Mouse (Mus musculus) hindbrain, embryonic 13.5 days (tissue): ENCODE data around the gene Hexim1. TPM values are rescaled to one million over a fixed set of nuclear protein-coding genes. Genes with fewer than 3 reads are reported as not detected.

Experiments used
- ATAC-seq: fragments of 200-750 bp; cut with Nextera tagmentation; 2 replicates; pipeline ENCODE4 v1.8.0; 2017; ENCODE audit warnings: moderate TSS enrichment; ENCODE audit not compliant: low FRiP score
- H3K27ac ChIP-seq: fragments of 300-500 bp; sonication (generic); 2 replicates; pipeline ENCODE4 v1.5.1; 2015; ENCODE audit warnings: inconsistent platforms, mild to moderate bottlenecking, moderate library complexity
- H3K27me3 ChIP-seq: fragments of 300-500 bp; sonication (generic); 2 replicates; pipeline ENCODE4 v1.6.1; 2015; ENCODE audit warnings: mild to moderate bottlenecking, inconsistent platforms
- H3K36me3 ChIP-seq: fragments of 300-500 bp; sonication (generic); 2 replicates; pipeline ENCODE4 v1.6.1; 2015; ENCODE audit warnings: mild to moderate bottlenecking, inconsistent platforms
- H3K4me1 ChIP-seq: fragments of 300-500 bp; sonication (generic); replicated peaks from 2 replicates; pipeline ENCODE4 v1.6.1; 2015; ENCODE audit warnings: inconsistent platforms
- H3K4me2 ChIP-seq: fragments of 300-500 bp; sonication (generic); 2 replicates; pipeline ENCODE4 v1.6.1; 2015; ENCODE audit warnings: inconsistent platforms, mild to moderate bottlenecking, moderate library complexity
- H3K4me3 ChIP-seq: fragments of 300-500 bp; sonication (generic); 2 replicates; pipeline ENCODE4 v1.5.1; 2015; ENCODE audit warnings: mild to moderate bottlenecking, inconsistent platforms
- H3K9ac ChIP-seq: fragments of 300-500 bp; sonication (generic); 2 replicates; pipeline ENCODE4 v1.6.1; 2015; ENCODE audit warnings: mild to moderate bottlenecking, inconsistent platforms
- H3K9me3 ChIP-seq: fragments of 300-500 bp; sonication (generic); 2 replicates; pipeline ENCODE4 v1.6.1; 2016; ENCODE audit warnings: inconsistent platforms
- WGBS: fragments of 180-500 bp; shearing (Covaris S2); methylation state at CpG from one replicate; pipeline ENCODE4 v1.1.7; 2015; 5-methylcytosine and 5-hydroxymethylcytosine counted together
- polyA plus RNA-seq: library from polyadenylated mRNA; unstranded; fragments of >200 nt; fragmentation: Nextera tagmentation; extraction: Ambion mirVana; gene quantifications from 2 replicates; pipeline ENCODE4 v1.2.1, GENCODE M21; 2015

The Hexim1 gene
- polyA plus RNA-seq, 1 experiment from 2014 or later, result 3.6 TPM

DNA sequence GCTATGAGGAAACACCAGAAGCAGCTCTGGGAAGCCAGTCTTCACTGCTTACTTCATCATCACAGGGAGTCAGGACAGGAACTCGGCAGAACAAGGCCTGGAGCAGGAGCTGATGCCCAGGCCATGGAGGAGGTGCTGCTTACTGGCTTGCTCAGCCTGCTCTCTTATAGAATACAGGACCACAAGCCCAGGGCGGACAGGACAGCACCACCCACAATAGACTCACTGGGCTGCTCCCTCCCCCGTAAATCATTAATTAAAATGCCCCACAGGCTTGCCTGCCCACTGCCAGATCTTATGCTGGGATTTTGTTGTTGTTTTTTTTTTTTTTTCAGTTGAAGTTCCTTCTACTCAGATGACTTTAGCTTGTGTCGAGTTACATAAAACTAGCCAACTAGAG is 31.7 kb downstream of the Hexim1 start:
- no peaks in the 10 kb centered on the region for H3K9me3 ChIP-seq
- no peaks in the 10 kb centered on the region for H3K36me3 ChIP-seq
- H3K27me3 ChIP-seq, result no peaks in the 10 kb centered on the region
- no peak overlapping the region for H3K4me2 ChIP-seq
- H3K27ac ChIP-seq, result no peak overlapping the region
- H3K4me3 ChIP-seq, result no peak overlapping the region
- WGBS, result 67% methylated on average over 4 of the region's 4 CpGs
- no peak overlapping the region for H3K9ac ChIP-seq
- no peak for ATAC-seq
- peaks cover 14% of the 10 kb centered on the region for H3K4me1 ChIP-seq

- Histone ChIP-seq H3K4me1 (peaks cover under 1% of the 10 kb centered on the region), H3K27ac (no peak overlapping the region), H3K4me2 (no peak overlapping the region), H3K27me3 (no peaks in the 10 kb centered on the region), H3K36me3 (no peaks in the 10 kb centered on the region), H3K9me3 (no peaks in the 10 kb centered on the region), H3K4me3 (no peak overlapping the region), H3K9ac (no peak overlapping the region)
- WGBS, result 94% methylated on average over 4 of the region's 4 CpGs
- ATAC-seq, result no peak
Measured at GRCm38 (mm10) chr11:103149771-103150170, 33.7 kb downstream of the Hexim1 start.

- no peak overlapping the region for H3K9ac ChIP-seq
- 1% methylated on average over 25 of the region's 25 CpGs for WGBS
- no peaks in the 10 kb centered on the region for H3K27me3 ChIP-seq
- H3K4me1 ChIP-seq, result peaks cover 9% of the 10 kb centered on the region
- H3K9me3 ChIP-seq, result no peaks in the 10 kb centered on the region
- H3K36me3 ChIP-seq, result no peaks in the 10 kb centered on the region
- ATAC-seq, result peak; percentile 94
- peak overlapping the region; percentile 20 for H3K4me3 ChIP-seq
- peak overlapping the region; percentile 18; the same call in 1 of the 2 replicates for H3K27ac ChIP-seq
- peak overlapping the region; percentile 44 for H3K4me2 ChIP-seq
Measured at GRCm38 (mm10) chr11:103158621-103159478, 42.8 kb downstream of the Hexim1 start.

DNA sequence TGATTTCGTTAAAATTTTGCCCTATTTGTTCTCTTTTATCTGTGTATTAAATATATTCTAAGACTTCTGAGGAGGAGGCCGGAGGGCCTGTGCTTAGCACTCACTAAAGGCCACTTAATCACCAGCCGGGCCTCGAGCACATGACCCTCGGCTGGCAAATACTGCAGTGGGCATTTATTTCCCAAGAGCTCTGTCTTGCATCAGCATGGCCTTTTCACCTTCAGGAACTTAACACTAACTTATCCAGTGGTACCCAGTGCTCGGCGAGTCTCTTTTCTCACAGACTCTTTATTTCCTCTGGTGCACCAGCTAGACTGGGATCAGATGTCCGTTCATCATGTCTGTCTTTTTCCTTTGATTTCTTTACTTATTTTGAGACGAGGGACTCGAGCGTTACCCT is 44.7 kb downstream of the Hexim1 start:
- Histone ChIP-seq H3K27me3 (peaks cover under 1% of the 10 kb centered on the region; the same call in 1 of the 2 replicates), H3K36me3 (no peaks in the 10 kb centered on the region), H3K9me3 (no peaks in the 10 kb centered on the region), H3K27ac (no peak overlapping the region), H3K4me2 (no peak overlapping the region), H3K4me3 (no peak overlapping the region), H3K4me1 (peaks cover 9% of the 10 kb centered on the region), H3K9ac (no peak overlapping the region)
- ATAC-seq, result no peak
- WGBS, result 88% methylated on average over 11 of the region's 11 CpGs

DNA sequence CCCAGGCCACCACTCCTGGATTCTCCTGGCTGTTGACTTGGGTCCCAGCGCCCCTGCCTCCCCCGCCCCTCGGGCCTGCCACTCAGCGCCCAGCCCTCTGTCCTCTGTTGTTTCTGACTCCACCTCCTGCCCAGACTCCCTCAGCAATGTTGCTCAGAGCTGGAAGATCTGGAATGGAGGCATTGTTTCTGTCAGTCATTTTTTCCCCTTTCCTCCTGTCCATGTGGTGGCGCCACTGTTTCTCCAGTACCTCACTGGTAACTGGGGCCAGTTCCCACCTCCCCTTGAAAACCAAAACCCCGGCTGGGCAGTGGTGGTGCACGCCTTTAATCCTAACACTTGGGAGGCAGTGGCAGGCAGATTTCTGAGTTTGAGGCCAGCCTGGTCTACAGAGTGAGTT is 45.4 kb downstream of the Hexim1 start:
- ATAC-seq, result no peak
- Histone ChIP-seq H3K9me3 (no peaks in the 10 kb centered on the region), H3K4me2 (no peak overlapping the region), H3K27ac (no peak overlapping the region), H3K9ac (no peak overlapping the region), H3K36me3 (no peaks in the 10 kb centered on the region), H3K27me3 (peaks cover 4% of the 10 kb centered on the region; the same call in 1 of the 2 replicates), H3K4me3 (no peak overlapping the region), H3K4me1 (peaks cover 9% of the 10 kb centered on the region)
- WGBS, result 83% methylated on average over 7 of the region's 7 CpGs

- Histone ChIP-seq H3K9me3 (no peaks in the 10 kb centered on the region), H3K27ac (no peak overlapping the region), H3K36me3 (no peaks in the 10 kb centered on the region), H3K27me3 (peaks cover 4% of the 10 kb centered on the region; the same call in 1 of the 2 replicates), H3K4me3 (no peak overlapping the region), H3K9ac (no peak overlapping the region), H3K4me2 (no peak overlapping the region), H3K4me1 (peaks cover 9% of the 10 kb centered on the region)
- WGBS, result 92% methylated on average over 5 of the region's 5 CpGs
- no peak for ATAC-seq
Measured at GRCm38 (mm10) chr11:103162132-103162531, 46.1 kb downstream of the Hexim1 start.

GRCm38 (mm10) chr11:103164391-103164790 is 48.4 kb downstream of the Hexim1 start:
- peaks cover 8% of the 10 kb centered on the region for H3K4me1 ChIP-seq
- no peak for ATAC-seq
- H3K27ac ChIP-seq, result no peak overlapping the region
- H3K4me2 ChIP-seq, result no peak overlapping the region
- no peaks in the 10 kb centered on the region for H3K36me3 ChIP-seq
- H3K9ac ChIP-seq, result no peak overlapping the region
- no peaks in the 10 kb centered on the region for H3K9me3 ChIP-seq
- no peak overlapping the region for H3K4me3 ChIP-seq
- peaks cover 18% of the 10 kb centered on the region for H3K27me3 ChIP-seq
- 38% methylated on average over 10 of the region's 10 CpGs for WGBS

- 24% methylated on average over 9 of the region's 9 CpGs for whole genome bisulfite sequencing
- Histone ChIP-seq H3K27ac (no peak overlapping the region), H3K4me3 (no peak overlapping the region), H3K36me3 (no peaks in the 10 kb centered on the region), H3K9ac (no peak overlapping the region), H3K4me1 (peaks cover 38% of the 10 kb centered on the region), H3K9me3 (no peaks in the 10 kb centered on the region), H3K27me3 (peaks cover 61% of the 10 kb centered on the region), H3K4me2 (no peak overlapping the region)
- ATAC-seq, result no peak
Measured at GRCm38 (mm10) chr11:103168690-103169390, 52.8 kb downstream of the Hexim1 start.

Other genes with a start within 250 kb of the Hexim1 start
- gene Eftud2, start 235.2 kb upstream of the Hexim1 start, polyA plus RNA-seq, result 149 and 151 TPM in 2 replicates
- 2.0 TPM in 2 replicates for gene Ccdc103, start 235.0 kb upstream of the Hexim1 start, polyA plus RNA-seq
- not detected in 2 replicates for gene Fam187a, start 231.1 kb upstream of the Hexim1 start, polyA plus RNA-seq
- 0.12 and 0.18 TPM in 2 replicates for gene Gfap, start 215.3 kb upstream of the Hexim1 start, polyA plus RNA-seq
- 2.4 and 2.6 TPM in 2 replicates for gene Kif18b, start 191.1 kb upstream of the Hexim1 start, polyA plus RNA-seq
- gene C1ql1, start 169.5 kb upstream of the Hexim1 start, polyA plus RNA-seq, result 5.2 and 5.7 TPM in 2 replicates
- 37.8 and 44.5 TPM in 2 replicates for gene Nmt1, start 88.0 kb upstream of the Hexim1 start, polyA plus RNA-seq
- gene Dcakd, start 87.9 kb upstream of the Hexim1 start, polyA plus RNA-seq, result 164 and 165 TPM in 2 replicates
- gene Plcd3, start 14.6 kb upstream of the Hexim1 start, polyA plus RNA-seq, result 1.5 and 1.9 TPM in 2 replicates
- gene Acbd4, start 14.5 kb upstream of the Hexim1 start, polyA plus RNA-seq, result 7.3 and 9.0 TPM in 2 replicates
- 21.3 and 22.3 TPM in 2 replicates for gene Hexim2, start 16.2 kb downstream of the Hexim1 start, polyA plus RNA-seq
- 3.1 and 3.3 TPM in 2 replicates for gene Fmnl1, start 54.9 kb downstream of the Hexim1 start, polyA plus RNA-seq
- gene 1700023F06Rik, start 92.3 kb downstream of the Hexim1 start, polyA plus RNA-seq, result 0.87 and 1.3 TPM in 2 replicates
- 0.40 and 0.58 TPM in 2 replicates for gene Spata32, start 102.2 kb downstream of the Hexim1 start, polyA plus RNA-seq
- 3.2 and 3.4 TPM in 2 replicates for gene Map3k14, start 151.2 kb downstream of the Hexim1 start, polyA plus RNA-seq
- 3.2 and 3.4 TPM in 2 replicates for gene Arhgap27, start 247.5 kb downstream of the Hexim1 start, polyA plus RNA-seq